Mouse (Mus musculus): ENCODE results near the gene Glrx3.
"Not testable (repeated sequence)": the region's sequence is repeated elsewhere in the genome, so short reads cannot be mapped to it uniquely, and the experiment has no call there.

Glrx3 gene

DNA sequence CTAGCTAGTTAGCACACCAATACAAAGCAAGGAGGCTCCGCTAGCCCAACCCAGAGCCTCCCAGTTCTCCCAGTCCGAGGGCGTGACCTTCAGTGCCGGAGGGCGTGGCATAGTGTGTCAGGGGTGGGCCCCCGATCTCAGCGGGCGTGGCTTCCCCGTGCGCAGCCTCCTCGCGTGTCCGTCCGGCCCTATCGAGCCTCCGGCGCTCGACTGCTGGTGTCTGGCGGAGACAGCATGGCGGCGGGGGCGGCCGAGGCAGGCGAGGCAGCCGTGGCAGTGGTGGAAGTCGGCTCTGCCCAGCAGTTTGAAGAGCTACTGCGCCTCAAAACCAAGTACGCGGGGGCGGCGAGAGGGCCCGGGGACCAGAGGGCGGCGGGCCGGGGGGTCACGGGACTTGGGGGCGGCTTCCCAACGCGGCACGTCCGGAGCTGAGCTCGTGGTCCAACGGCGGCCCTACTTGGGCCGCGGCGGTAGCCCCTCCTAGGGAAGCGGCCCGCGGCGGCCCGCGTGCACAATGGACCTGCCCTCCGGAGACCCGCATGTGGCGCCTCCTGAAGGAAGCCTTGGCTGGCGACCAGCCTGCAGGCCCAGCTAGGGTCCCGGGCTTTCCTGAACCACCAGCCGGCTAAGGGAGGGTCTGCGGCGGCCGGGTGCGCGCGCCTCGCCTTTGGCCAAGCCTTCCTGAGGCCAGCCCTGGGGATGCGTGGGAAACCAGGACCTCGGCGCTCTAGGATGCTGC lies at the start of gene Glrx3:
Glrx3 (plus strand) TSS at position 175 of the 739 bp plus-strand sequence.
- peak; percentile 96 for DNase-seq

DNA sequence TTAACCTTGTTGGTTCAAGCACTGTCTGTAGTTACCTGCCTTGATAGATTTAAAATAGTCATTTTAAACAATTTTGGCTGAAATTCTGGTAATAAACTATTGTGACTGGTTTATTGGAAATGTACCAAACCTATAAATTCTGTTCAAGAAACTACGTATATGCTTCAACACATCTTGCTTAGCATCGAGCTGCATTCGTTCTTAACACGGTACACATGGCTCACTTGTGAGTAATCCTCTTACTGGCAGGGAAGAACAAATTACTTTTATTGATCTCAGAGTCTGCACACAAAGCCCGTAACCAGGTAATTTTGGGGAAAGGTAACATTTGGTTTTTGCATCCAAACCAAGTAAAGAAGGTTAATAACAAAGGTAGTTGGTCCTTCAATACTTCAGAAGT lies 49.6 kb upstream of the Glrx3 start:
- no peak for DNase-seq

DNA sequence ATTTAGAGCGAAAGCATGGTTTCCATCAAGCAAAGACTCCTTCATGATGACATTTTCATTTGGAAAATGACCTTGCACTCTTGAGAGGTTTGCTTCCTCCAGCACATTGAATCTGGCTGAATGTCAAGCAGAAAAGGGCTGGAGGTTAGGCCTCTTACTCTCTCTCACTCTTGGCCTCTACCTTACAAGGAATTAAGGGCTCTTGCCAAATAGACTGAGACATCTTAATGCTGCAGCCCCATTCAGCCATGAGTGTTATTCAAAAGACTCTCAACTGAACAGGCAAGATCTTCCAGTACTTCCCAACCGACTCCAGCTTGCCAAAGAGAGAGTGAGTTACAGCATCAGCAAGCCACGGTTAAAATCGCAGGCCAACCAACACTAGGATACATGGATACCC lies 42.0 kb upstream of the Glrx3 start:
- no peak for DNase-seq

DNA sequence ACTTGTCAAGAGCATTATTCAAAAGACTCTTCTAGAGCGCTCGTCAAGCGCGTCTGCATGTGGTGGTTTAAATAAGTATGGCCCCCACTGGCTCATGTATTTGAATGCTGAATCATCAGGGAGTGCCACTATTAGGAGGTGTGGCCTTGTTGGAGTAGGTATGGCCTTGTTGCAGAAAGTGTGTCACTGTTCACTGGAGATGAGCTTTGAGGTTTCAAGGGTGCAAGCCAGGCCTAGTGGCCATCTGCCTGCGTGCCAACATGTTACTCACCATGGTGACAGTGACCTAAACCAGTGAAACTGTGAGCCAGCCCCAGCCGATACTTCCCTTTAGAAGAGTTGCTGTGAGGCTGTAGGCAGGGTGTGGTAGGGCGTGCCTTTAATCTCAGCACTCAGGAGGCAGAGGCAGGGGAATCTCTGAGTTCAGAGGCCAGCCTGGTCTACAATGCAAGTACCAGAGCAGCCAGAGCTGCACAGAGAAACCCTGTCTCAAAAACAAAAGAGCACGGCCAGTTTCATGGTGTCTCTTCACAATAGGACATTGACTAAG lies 40.0 kb upstream of the Glrx3 start:
- DNase-seq: no peak

DNA sequence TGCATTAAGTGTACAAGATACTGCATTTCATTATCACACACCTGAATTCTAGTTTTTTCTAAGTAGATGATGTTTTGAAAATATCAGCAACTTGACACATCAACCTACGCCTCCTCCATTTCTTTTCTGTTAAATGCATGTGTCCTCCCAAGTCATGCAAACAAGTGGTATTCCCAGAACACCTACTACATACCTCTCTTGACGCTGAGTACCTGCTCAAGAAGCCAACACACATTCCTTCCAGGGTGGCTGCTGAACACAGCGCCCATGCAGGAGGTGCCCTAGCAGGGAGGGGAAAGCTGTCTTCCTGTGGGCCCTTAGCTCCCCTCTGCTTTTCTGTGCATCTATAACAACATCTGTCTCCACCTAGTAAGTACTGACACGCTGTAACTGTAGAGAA lies 38.4 kb upstream of the Glrx3 start:
- no peak for DNase-seq

DNA sequence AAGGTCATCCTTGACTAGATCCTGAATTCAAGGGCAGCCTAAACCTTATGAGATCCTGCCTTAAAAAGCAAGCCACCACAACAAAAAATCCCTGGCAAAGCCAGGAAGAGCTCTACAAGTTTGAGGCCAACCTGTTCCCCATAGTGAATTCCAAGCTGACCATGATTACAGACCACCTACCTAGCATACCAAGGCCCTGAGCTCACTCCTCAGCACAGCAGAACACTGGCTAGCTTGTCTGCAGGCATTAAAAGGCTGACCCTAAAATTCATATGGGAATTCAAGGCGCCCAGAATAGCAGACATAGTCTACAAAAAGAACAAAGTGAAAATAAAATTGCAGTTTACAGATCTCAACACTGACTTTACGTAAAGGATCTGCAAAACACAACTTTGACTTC lies 33.3 kb upstream of the Glrx3 start:
- no peak for DNase-seq

DNA sequence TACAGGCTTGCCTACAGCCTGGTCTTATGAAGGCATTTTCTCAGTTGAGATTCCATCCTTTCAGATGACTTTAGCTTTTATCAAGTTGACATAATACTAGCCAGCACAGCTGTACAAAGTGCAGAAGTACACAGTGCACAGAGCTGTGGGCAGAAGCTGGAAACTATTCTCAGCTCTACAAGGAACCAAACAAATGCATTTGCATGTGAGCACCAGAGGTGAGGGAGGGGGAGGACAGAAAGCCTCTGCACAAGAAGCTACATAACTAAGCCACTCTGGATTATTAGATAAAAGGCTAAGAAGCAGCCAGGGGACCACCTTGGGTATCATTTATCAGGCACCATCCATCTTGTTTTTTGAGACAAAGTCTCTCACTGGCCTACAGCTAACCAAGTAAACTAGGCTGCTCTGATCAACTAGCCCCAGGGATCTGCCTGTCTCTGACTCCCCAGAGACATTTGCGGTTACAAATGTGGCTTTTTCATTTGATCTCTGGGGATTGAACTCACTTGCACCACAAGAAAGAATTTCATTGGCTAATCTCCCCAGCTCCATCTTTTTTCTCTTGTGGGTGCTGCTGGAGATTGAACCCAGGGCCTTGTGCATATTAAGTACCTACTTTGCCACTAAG lies 29.9 kb upstream of the Glrx3 start:
- no peak for DNase-seq

DNA sequence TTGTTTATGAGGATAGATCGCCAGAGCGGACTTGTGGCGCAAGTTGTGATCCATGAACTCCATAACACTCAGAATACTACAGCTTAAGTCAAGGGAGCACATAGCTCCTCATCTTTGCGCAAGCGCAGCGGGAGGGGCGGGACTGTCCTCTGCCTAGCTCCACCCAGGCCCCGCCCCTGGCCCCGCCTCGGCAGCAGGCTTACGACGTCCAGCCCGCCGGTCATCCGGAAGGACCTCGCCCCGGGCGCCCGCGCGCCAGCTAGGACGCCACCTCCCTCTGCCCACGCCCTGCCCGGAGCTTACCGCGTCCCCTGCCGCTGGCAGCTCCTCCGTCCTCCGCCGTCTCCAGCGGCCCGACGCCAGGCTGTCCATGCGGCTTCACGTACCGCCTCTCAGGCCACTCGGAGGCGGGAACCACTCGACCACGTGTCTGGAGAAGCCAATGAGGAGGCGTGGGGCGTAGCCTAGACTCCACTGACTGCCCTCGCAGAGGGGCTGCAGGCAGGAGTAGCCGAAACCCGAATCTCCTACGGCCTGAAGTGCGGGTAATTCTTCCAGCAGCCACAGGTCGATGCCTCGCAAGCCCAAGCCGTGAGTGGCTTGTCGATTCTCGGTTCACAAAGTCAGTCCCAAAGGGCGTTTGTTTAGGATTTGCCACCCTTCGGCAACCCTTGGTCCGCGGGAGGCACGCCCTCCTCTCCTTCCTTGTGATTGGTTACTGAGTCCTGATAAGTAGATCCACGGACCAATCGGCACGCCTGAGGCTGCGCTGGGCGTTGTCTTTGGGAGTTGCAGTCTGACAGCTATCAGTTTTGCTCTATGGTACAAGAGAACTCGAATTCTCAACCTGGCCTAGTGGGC lies 26.8 kb upstream of the Glrx3 start, which contains the start of gene 9430038I01Rik:
9430038I01Rik (minus strand) TSS at position 426 of the 861 bp plus-strand sequence.
- peak; percentile 99 for DNase-seq

DNA sequence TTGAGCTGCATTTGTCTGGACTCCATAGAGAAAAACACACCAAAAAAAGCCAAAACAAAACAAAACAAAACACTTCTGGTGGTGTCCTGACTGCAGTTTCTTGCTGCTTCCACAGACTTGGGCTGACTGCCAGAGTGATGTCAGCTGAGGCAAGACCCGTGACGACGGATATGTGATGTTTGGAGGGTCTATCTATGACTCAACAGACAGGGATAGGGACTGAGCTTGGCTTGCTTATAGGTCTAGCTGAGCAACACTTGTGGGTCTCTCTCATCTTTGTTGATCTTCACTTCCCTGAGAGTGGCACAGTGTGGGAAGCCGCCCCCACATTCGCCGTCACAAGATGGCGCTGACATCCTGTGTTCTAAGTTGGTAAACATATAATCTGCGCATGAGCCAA lies 22.7 kb upstream of the Glrx3 start:
- DNase-seq: no peak

DNA sequence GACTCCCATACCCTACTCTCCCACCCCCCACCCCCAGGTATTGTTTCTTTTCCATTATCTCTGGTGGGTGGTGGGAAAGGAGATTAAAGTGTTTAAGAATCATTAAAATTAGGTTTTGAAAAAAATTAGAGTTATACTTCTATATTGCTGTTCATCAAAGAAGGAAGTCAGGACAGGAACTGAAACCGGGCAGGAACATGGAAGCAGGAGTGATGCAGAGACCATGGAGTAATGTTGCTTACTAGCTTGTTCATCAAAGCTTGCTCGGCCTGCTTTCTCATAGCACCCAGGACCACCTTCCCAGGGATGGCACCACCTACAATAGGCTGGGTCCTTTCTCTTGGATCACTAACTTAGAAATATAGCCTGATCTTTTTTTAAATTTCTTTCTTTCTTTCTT lies 16.9 kb upstream of the Glrx3 start:
- DNase-seq: no peak

DNA sequence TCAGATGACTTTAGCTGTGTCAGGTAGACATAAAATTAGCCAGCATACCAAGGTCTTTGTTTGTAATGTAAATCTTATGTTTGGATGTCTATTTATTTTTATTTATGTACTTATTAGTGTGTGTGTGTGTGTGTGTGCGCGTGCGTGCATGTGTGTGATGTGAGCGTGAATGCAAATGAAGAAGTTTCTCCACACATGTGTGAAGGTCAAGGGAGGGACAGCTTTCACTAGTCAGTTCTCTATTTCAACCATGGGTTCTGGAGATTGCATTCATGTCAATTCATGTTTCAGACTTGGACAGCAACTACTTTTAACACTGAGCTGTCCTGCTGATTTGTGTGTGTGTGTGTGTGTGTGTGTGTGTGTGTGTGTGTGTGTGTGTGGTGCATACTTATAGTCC lies 16.2 kb upstream of the Glrx3 start:
- DNase-seq: no peak

DNA sequence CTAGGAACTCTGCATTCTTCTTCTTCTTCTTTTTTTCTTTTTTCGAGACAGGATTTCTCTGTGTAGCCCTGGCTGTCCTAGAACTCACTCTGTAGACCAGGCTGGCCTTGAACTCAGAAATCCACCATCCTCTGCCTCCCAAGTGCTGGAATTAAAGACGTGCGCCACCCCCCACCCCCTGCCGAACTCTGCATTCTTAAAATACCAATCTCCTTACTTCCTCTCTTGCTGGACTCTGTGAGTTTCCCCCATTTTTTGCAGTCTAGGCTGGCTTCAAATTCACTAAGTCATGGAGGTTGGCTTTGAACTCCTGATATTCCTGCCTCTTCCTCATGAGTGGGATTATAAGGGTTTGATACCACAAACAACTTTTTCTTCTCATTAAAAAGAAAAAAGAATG lies 10.7 kb upstream of the Glrx3 start:
- DNase-seq: no peak

DNA sequence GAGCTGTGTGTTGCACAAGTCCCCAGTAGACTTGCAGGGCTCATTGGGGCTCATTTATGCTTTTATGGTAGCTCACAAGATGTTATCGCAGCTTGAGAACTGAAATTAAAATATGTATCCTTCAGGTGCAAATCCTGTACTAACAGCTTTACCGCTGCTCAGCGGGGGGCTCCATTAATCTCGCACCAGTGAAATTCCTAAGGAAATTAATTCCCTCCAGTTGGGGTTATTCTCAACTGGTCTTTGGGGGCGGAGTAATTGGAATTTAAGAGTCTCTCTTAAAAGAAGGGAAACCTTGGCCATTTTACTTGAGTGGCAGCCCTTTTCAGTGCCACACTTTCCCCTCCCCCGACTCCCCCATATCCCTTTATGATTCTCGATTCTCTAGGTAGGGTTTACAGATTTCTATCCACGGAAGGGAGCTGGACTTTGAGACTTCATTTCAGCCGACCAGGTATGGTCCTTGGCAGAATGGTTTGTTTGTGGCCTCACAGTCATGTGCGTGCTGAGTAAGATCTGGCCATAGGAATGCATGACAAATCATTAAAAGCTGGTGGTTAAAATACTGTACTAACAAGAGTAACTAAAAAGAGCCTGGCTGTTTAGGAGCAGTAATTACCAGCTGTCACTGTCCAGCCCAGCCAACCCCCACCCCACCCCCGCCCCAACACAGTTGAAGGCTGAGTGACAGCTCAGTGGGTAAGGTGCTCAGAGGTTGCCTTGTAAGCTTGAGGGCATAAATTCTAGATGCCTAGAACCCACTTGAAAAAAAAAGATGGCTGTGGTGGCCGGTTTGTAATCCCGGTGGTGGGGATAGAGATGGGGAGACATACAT lies 5.4 kb upstream of the Glrx3 start:
- DNase-seq: no peak

DNA sequence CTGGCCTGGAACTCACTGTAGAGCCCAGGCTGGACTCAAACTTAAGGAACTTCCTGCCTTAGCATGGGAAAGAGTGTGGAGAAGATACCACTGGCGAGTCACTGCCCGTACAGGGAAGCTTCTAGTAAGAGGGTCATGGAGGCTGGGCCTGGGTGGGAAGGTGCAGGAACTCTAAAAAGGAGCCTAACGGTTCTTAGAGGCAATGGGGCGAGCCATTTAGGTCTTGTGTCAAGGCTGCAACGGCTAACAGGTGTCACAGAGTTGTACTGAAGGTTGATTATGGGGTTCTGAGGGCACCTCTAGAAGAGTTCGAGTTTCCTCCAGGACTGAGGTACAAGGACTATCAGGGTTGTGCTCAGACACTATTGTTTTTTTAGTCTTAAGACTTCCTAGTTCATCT lies 513 bp upstream of the Glrx3 start:
- DNase-seq: no peak

DNA sequence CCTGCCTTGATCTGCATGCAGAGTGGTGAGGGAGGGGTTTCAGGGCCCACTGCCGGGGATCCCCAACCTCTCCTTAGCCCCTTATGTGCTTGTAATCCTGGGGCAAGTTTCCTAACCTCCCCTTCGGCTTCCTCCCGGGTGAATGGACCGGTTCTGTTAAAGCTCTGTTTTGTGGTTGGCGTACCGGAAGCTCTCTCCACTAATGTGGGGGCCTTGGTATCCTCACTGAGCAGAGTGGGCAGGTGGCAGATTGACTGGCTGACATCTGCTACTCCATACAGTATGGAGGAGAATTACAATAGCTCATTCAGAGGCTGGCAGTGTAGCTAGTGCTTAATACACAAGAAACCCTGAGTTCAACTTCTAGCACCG lies 751 bp downstream of the Glrx3 start:
- DNase-seq: no peak

DNA sequence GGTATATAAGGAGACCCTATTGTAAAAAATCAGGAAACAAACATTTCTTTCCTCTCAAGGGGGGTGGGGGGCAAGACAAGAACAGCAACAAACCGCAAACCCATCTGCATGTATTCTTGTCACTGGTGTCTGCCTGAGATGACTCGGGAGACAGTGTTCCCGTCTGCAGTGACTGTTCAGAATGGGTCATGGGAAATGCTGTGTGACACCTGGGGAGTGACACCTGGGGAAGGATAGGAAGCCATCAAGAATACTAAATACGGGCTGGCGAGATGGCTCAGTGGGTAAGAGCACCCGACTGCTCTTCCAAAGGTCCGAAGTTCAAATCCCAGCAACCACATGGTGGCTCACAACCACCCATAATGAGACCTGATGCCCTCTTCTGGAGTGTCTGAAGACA lies 1.5 kb downstream of the Glrx3 start:
- not testable (repeated sequence) for DNase-seq

DNA sequence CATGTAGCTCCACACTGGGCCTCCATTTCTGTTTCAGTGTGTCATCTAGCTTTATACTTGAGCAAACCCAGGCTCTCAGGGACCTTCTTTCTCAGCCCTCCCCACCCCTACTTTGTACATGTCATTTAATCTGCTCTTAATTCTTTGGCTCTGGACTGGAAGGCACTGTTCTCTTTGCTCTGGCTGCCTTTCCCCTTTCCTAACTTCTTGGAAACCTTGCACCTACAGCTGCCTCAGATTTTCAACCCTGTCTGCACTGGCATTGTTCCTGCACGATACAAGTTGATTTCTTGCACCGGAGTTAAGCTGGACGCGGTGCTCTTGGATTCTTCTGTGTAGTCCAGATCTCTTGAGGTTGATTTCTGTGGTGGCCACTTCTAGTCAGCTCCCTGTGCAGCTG lies 5.5 kb downstream of the Glrx3 start:
- DNase-seq: no peak

DNA sequence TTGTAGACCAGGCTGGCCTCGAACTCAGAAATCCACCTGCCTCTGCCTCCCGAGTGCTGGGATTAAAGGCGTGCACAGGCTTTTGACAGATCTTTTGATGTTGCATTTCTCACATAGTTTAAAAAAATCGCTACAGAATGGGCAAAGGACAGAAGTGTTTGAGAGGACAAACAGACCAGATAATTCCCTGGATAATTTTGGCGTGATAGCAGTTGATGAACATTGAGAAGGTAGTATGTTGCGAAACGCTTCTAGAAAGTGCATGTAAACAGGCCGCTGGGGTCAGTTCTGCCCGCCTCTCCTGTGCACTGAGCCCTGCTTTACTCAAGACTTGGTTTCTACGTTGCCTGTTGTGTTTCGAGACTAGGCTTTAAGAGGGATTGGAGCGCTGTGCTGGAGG lies 7.9 kb downstream of the Glrx3 start:
- no peak for DNase-seq

DNA sequence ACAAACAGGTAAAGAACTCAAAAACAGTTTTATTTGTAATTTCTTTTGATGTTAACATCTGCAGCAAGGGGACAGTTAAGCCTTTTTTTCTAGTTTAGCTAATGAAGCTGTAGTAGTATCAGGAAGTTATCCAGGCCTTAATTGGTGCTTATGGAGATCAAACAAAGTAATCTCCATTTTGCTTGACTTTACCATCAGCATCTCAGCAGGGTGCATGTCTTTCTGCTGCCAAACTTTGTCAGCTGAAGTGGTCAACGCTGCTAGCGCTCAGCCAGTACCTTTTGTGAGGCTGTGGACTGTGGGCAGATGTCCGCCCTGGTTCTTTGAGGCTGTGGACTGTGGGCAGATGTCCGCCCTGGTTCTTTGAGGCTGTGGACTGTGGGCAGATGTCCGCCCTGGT lies 24.0 kb downstream of the Glrx3 start:
- DNase-seq: no peak

DNA sequence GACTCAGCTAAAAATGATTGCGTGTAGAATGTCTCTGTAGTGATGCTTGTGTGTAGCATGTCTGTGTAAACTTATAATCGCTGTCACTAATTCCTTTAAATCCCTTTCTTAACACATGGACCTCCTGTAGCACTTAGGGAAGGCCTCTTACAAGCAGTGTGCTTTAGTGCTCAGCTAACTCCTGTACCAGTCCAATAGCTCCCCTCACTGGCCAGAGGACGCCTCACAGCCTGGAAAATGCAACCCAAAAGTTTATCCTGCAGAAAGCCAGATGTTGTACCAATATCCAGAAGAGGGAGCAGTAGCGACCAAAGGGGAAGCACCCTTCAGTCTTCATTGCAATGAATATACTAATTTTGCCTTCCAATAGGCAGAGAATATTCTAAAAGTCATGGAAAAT lies 30.8 kb downstream of the Glrx3 start:
- peak; percentile 39 for DNase-seq

DNA sequence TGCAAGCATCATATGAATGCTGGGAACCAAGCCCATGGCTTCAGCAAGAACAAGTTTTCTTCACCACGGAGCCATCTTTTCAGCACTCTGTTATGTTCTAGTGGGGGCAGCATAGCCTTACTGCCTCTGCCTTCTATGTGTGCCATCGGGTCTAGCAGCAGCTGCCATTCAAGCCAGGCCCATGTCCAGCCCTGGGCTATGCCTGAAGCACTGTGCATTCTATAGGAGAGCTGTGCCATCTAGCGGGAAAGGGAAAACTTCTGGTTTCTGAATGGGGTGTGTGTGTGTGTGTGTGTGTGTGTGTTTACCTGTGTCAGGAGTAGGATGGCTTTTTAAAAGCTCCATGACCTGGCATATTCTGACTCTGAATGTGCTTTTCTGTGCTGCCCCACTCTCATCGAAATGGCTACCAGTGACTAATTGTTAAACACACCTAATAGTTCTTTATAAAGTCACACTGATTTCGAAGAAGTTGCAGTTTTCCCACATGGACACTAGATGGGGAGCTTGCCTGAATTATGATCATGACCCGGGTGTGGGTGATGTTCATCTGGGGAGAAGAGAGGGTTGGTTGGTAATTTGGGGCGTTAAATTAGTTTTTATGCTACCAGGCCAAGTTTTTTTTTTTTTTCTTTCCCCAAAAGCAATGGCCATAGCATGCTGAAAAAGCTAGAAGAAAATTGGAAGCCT lies 34.2 kb downstream of the Glrx3 start:
- no peak for DNase-seq

DNA sequence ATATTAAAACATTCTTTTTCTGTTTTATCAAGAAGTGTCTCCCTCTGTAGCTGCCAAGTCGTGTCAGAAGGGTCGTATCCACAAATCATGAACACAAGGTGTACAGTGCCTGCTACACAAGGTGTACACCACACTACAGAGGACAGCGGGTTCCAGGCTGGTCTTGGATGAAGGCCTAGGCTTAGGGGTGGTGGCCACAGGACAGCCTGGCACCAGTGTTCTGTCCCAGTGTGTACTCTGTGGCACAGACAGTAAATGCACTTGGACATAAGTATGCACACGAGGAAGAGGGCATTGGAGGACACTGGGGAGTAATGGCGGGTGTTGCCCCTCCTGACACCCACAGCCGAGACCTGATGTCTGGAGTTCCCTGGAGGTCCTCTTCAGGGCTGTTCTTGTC lies 34.7 kb downstream of the Glrx3 start:
- DNase-seq: no peak
